Comparison of ENCODE assay signal across 8 mouse cellular contexts in genomic region chr6:52838691-52839090, GRCm38 (mm10).
A peak's percentile ranks its signal among the peaks of the same experiment; 100 is the strongest.
DNase-seq lines count a peak whose midpoint lies in the region; ATAC-seq and TF ChIP-seq lines count a peak whose summit lies in the region.

No protein-coding gene starts in this region.

- TF ChIP-seq POLR2A in CH12.LX (IDR thresholded peaks at IDR 0.05; ENCODE audit: low read depth, low read length), result no peak
- TF ChIP-seq POLR2A in testis, adult 2 months (IDR thresholded peaks at IDR 0.05; ENCODE audit: control insufficient read depth, low read depth, low read length), result no peak

- 7% methylated on average over 8 of the region's 8 CpGs for WGBS in heart, embryonic 13.5 days
- 11% methylated on average over 8 of the region's 8 CpGs for WGBS in liver, embryonic 13.5 days (ENCODE audit: insufficient replicate concordance)
- 1% methylated on average over 8 of the region's 8 CpGs for WGBS in neural tube, embryonic 13.5 days

- peak; percentile 64 to 91 for TF ChIP-seq CTCF in CH12.LX (conservative IDR thresholded peaks at IDR 0.05 in 1 of 2, IDR thresholded peaks at IDR 0.05 in 1 of 2; ENCODE audit: low read depth in 2 of 2, low read length in 2 of 2)
- peak; percentile 74 for TF ChIP-seq CTCF in testis, adult 2 months (IDR thresholded peaks at IDR 0.05; ENCODE audit: control insufficient read depth, insufficient read depth, insufficient replicate concordance, low read depth, low read length)

- peak overlapping the region; percentile 44 for H3K9ac ChIP-seq in CH12.LX (ENCODE audit: insufficient read depth, low read depth)
- H3K9ac ChIP-seq in heart, embryonic 13.5 days, result peak overlapping the region; percentile 37; the same call in 1 of the 2 replicates
- no peak overlapping the region for H3K9ac ChIP-seq in liver, embryonic 13.5 days
- H3K9ac ChIP-seq in neural tube, embryonic 13.5 days, result no peak overlapping the region

- peak overlapping the region in 2 of 3 experiments; percentile 9 to 29 for H3K4me3 ChIP-seq in CH12.LX (replicated peaks in 1 of 3; ENCODE audit: low read depth in 2 of 3, low read length in 2 of 3, poor library complexity in 1 of 3)
- H3K4me3 ChIP-seq in heart, embryonic 13.5 days, result no peak overlapping the region
- no peak overlapping the region for H3K4me3 ChIP-seq in liver, embryonic 13.5 days (replicated peaks)
- H3K4me3 ChIP-seq in neural tube, embryonic 13.5 days, result no peak overlapping the region
- no peak overlapping the region for H3K4me3 ChIP-seq in testis, adult 2 months (ENCODE audit: control insufficient read depth, low read depth, low read length)

- ATAC-seq in heart, embryonic 13.5 days (ENCODE audit: extremely low read depth, insufficient number of reproducible peaks, low FRiP score, low TSS enrichment), result no peak
- no peak for ATAC-seq in liver, embryonic 13.5 days (ENCODE audit: low read depth)
- peak; percentile 75 for ATAC-seq in neural tube, embryonic 13.5 days (ENCODE audit: low read depth)

- in situ Hi-C loops in CH12.LX (cut with MboI; ENCODE audit: low pct_ligation_motif_present, low pct_unique_long_range_greater_than_20kb, low sequenced_read_pairs), result loop anchor here (10.0 kb wide), 2 partner anchors 534 to 574 kb away; partner anchors contain the start of gene Hoxa13

- TF ChIP-seq RAD21 in CH12.LX (IDR thresholded peaks at IDR 0.05; ENCODE audit: low read depth, low read length), result peak; percentile 98

- dilution Hi-C loops in CH12.LX (cut with MboI; ENCODE audit: extremely low pct_ligation_motif_present, extremely low pct_unique_long_range_greater_than_20kb, low sequenced_read_pairs), result no loop called here

- TF ChIP-seq EP300 in CH12.LX (IDR thresholded peaks at IDR 0.05; ENCODE audit: low read length), result no peak

- DNase-seq in CH12.LX (ENCODE audit: extremely low read depth), result peak; percentile 84
- DNase-seq in c-Kit-negative CD71-positive TER-119-positive erythroid progenitor cells, embryonic 14.5 days (ENCODE audit: low read depth, low spot score), result peak; percentile 12
- DNase-seq in fibroblast of lung, adult 2 months (ENCODE audit: low read depth), result peak; percentile 96
- DNase-seq in kidney, postnatal 10 days, result peak; percentile 92
- peak; percentile 32 for DNase-seq in liver, embryonic 13.5 days

- no peaks in the 10 kb centered on the region for H3K79me2 ChIP-seq in CH12.LX (replicated peaks; ENCODE audit: control insufficient read depth, extremely low read depth, insufficient read depth, poor library complexity, severe bottlenecking)

- no peaks in the 10 kb centered on the region for H3K36me3 ChIP-seq in CH12.LX (replicated peaks in 1 of 2; ENCODE audit: control insufficient read depth in 1 of 2, insufficient read depth in 1 of 2, low read length in 1 of 2)
- H3K36me3 ChIP-seq in heart, embryonic 13.5 days, result no peaks in the 10 kb centered on the region
- no peaks in the 10 kb centered on the region for H3K36me3 ChIP-seq in liver, embryonic 13.5 days
- no peaks in the 10 kb centered on the region for H3K36me3 ChIP-seq in neural tube, embryonic 13.5 days
- no peaks in the 10 kb centered on the region for H3K36me3 ChIP-seq in testis, adult 2 months (ENCODE audit: control insufficient read depth, insufficient read depth, low read length)

- H3K27ac ChIP-seq in CH12.LX (ENCODE audit: insufficient read depth, low read depth), result no peak overlapping the region
- no peak overlapping the region for H3K27ac ChIP-seq in heart, embryonic 13.5 days (replicated peaks)
- H3K27ac ChIP-seq in liver, embryonic 13.5 days, result no peak overlapping the region
- no peak overlapping the region for H3K27ac ChIP-seq in neural tube, embryonic 13.5 days (replicated peaks)
- no peak overlapping the region for H3K27ac ChIP-seq in testis, adult 2 months (ENCODE audit: control insufficient read depth, insufficient read depth, low read depth, low read length)

- H3K27me3 ChIP-seq in CH12.LX (replicated peaks), result no peaks in the 10 kb centered on the region
- H3K27me3 ChIP-seq in heart, embryonic 13.5 days (replicated peaks), result no peaks in the 10 kb centered on the region
- H3K27me3 ChIP-seq in liver, embryonic 13.5 days, result no peaks in the 10 kb centered on the region
- peaks cover 13% of the 10 kb centered on the region for H3K27me3 ChIP-seq in neural tube, embryonic 13.5 days
- H3K27me3 ChIP-seq in testis, adult 2 months (ENCODE audit: control insufficient read depth, insufficient read depth, low read length), result no peaks in the 10 kb centered on the region

- peaks cover 4 to 29% of the 10 kb centered on the region in 2 experiments; a peak in 3 of 4 replicates for H3K4me1 ChIP-seq in CH12.LX (ENCODE audit: control insufficient read depth in 1 of 2, insufficient read depth in 2 of 2)
- H3K4me1 ChIP-seq in heart, embryonic 13.5 days, result peaks cover 41% of the 10 kb centered on the region
- no peaks in the 10 kb centered on the region for H3K4me1 ChIP-seq in liver, embryonic 13.5 days (replicated peaks)
- peaks cover 35% of the 10 kb centered on the region for H3K4me1 ChIP-seq in neural tube, embryonic 13.5 days (replicated peaks)
- no peaks in the 10 kb centered on the region for H3K4me1 ChIP-seq in testis, adult 2 months (ENCODE audit: control insufficient read depth, insufficient read depth, low read length)

- no peaks in the 10 kb centered on the region for H3K9me3 ChIP-seq in CH12.LX (replicated peaks; ENCODE audit: low read length)
- no peaks in the 10 kb centered on the region for H3K9me3 ChIP-seq in heart, embryonic 13.5 days
- no peaks in the 10 kb centered on the region for H3K9me3 ChIP-seq in liver, embryonic 13.5 days (replicated peaks)
- H3K9me3 ChIP-seq in neural tube, embryonic 13.5 days, result no peaks in the 10 kb centered on the region

- peak overlapping the region; percentile 89 for H3K4me2 ChIP-seq in CH12.LX (ENCODE audit: insufficient read depth, low read depth, poor library complexity, severe bottlenecking)
- peak overlapping the region; percentile 39; the same call in 1 of the 2 replicates for H3K4me2 ChIP-seq in heart, embryonic 13.5 days
- H3K4me2 ChIP-seq in liver, embryonic 13.5 days, result no peak overlapping the region
- H3K4me2 ChIP-seq in neural tube, embryonic 13.5 days, result no peak overlapping the region

TF ChIP-seq in CH12.LX, 34 proteins besides CTCF, POLR2A, EP300 and RAD21:
- TF ChIP-seq ZNF384 (IDR thresholded peaks at IDR 0.05; ENCODE audit: low read depth, low read length), result 0 out of 2 replicates have a peak, but pooled peaks have one; percentile 18
- TF ChIP-seq HCFC1 (IDR thresholded peaks at IDR 0.05; ENCODE audit: low read depth, low read length), result 0 out of 2 replicates have a peak, but pooled peaks have one; percentile 14
- 0 out of 2 replicates have a peak, but pooled peaks have one; percentile 44 for TF ChIP-seq RCOR1 (conservative IDR thresholded peaks at IDR 0.05; ENCODE audit: low read depth, low read length)
- TF ChIP-seq IRF4 (IDR thresholded peaks at IDR 0.05; ENCODE audit: low read depth, low read length), result peak; percentile 82
- no peak for TF ChIP-seq UBTF (IDR thresholded peaks at IDR 0.05; ENCODE audit: low read depth, low read length)
- peak; percentile 91 for TF ChIP-seq CHD2 (IDR thresholded peaks at IDR 0.05; ENCODE audit: low read length)
- TF ChIP-seq MEF2A (IDR thresholded peaks at IDR 0.05; ENCODE audit: borderline replicate concordance, low read depth, low read length), result peak; percentile 45; the same call in 1 of the 2 replicates
- peak; percentile 39; the same call in 1 of the 2 replicates for TF ChIP-seq ELF1 (IDR thresholded peaks at IDR 0.05; ENCODE audit: low read depth, low read length)
- TF ChIP-seq BHLHE40 (IDR thresholded peaks at IDR 0.05; ENCODE audit: low read depth, low read length), result peak; percentile 39; the same call in 1 of the 2 replicates
- no peak for TF ChIP-seq ZMIZ1 (IDR thresholded peaks at IDR 0.05; ENCODE audit: low read depth, low read length)
- peak; percentile 74 for TF ChIP-seq ZC3H11A (IDR thresholded peaks at IDR 0.05; ENCODE audit: low read depth, low read length)
- TF ChIP-seq SMC3 (IDR thresholded peaks at IDR 0.05; ENCODE audit: low read depth, low read length), result peak; percentile 93
- TF ChIP-seq MXI1 (IDR thresholded peaks at IDR 0.05; ENCODE audit: low read depth, low read length), result no peak
- TF ChIP-seq MAX (IDR thresholded peaks at IDR 0.05; ENCODE audit: low read length), result 0 out of 2 replicates have a peak, but pooled peaks have one; percentile 25

Comparison
In these comparisons a context has a peak if more than half of its experiments do, and no peak if none do; other contexts are left out.
1. DNase-seq: peak in every context shown above with its lines; median percentile 96 in fibroblast of lung, adult 2 months; 92 in kidney, postnatal 10 days; 84 in CH12.LX; 32 in liver, embryonic 13.5 days; 12 in c-Kit-negative CD71-positive TER-119-positive erythroid progenitor cells, embryonic 14.5 days.
2. H3K4me2 ChIP-seq: peak in CH12.LX (single experiment) and heart, embryonic 13.5 days (single experiment); none in liver, embryonic 13.5 days (single experiment) and neural tube, embryonic 13.5 days (single experiment).
3. H3K4me3 ChIP-seq: peak in CH12.LX (2 of 3); none in heart, embryonic 13.5 days (single experiment), liver, embryonic 13.5 days (single experiment), neural tube, embryonic 13.5 days (single experiment) and testis, adult 2 months (single experiment).
4. H3K9ac ChIP-seq: peak in CH12.LX (single experiment) and heart, embryonic 13.5 days (single experiment); none in liver, embryonic 13.5 days (single experiment) and neural tube, embryonic 13.5 days (single experiment).